Mouse (Mus musculus): ENCODE measurements around the gene Spata31d1a. TPM values are rescaled to one million over a fixed set of nuclear protein-coding genes. Genes with fewer than 3 reads are reported as not detected.

The Spata31d1a gene
- polyA plus RNA-seq, 1 experiment from 2014 or later, result not detected

GRCm38 (mm10) chr13:59679306-59679705 is 30.8 kb downstream of the Spata31d1a start:
- Histone ChIP-seq H3K4me2 (no peak overlapping the region), H3K4me3 (ENCODE audit: low read depth, low read length) (no peak overlapping the region), H3K36me3 (ENCODE audit: control insufficient read depth, insufficient read depth, low read length) (no peaks in the 10 kb centered on the region), H3K9me3 (replicated peaks; ENCODE audit: control insufficient read depth, low read length) (no peaks in the 10 kb centered on the region), H3K4me1 (ENCODE audit: control insufficient read depth, insufficient read depth, low read length) (peaks cover 4% of the 10 kb centered on the region; the same call in 1 of the 2 replicates), H3K9ac (ENCODE audit: low read depth, low read length) (no peak overlapping the region), H3K27ac (ENCODE audit: low read depth, low read length) (no peak overlapping the region), H3K27me3 (ENCODE audit: control insufficient read depth, insufficient read depth, low read length) (0 out of 2 replicates have a peak, but pooled peaks cover 4% of the 10 kb centered on the region)
- no peak for ATAC-seq (replicated peaks; ENCODE audit: insufficient number of reproducible peaks, low FRiP score, low TSS enrichment)
- WGBS (ENCODE audit: insufficient replicate concordance), result 58% methylated on average over 4 of the region's 4 CpGs

- Histone ChIP-seq H3K36me3 (ENCODE audit: control insufficient read depth, insufficient read depth, low read length) (no peaks in the 10 kb centered on the region), H3K4me3 (ENCODE audit: low read depth, low read length) (no peak overlapping the region), H3K9ac (ENCODE audit: low read depth, low read length) (no peak overlapping the region), H3K27ac (ENCODE audit: low read depth, low read length) (no peak overlapping the region), H3K9me3 (replicated peaks; ENCODE audit: control insufficient read depth, low read length) (no peaks in the 10 kb centered on the region), H3K4me2 (no peak overlapping the region), H3K4me1 (ENCODE audit: control insufficient read depth, insufficient read depth, low read length) (peaks cover 4% of the 10 kb centered on the region; the same call in 1 of the 2 replicates), H3K27me3 (ENCODE audit: control insufficient read depth, insufficient read depth, low read length) (no peaks in the 10 kb centered on the region)
- WGBS (ENCODE audit: insufficient replicate concordance), result 78% methylated on average over 11 of the region's 12 CpGs
- ATAC-seq (replicated peaks; ENCODE audit: insufficient number of reproducible peaks, low FRiP score, low TSS enrichment), result no peak
Measured at GRCm38 (mm10) chr13:59676316-59677229, 33.6 kb downstream of the Spata31d1a start.

GRCm38 (mm10) chr13:59675151-59676011 is 34.7 kb downstream of the Spata31d1a start, which contains the start of gene Golm1:
Gene Golm1 (minus strand): TSS chr13:59675811.
- Histone ChIP-seq H3K27me3 (ENCODE audit: control insufficient read depth, insufficient read depth, low read length) (no peaks in the 10 kb centered on the region), H3K4me3 (ENCODE audit: low read depth, low read length) (peak within 1 kb of the TSS; percentile 79), H3K27ac (ENCODE audit: low read depth, low read length) (peak within 1 kb of the TSS; percentile 75), H3K36me3 (ENCODE audit: control insufficient read depth, insufficient read depth, low read length) (no peaks in the 10 kb centered on the region; the same call in 1 of the 2 replicates), H3K9ac (ENCODE audit: low read depth, low read length) (peak within 1 kb of the TSS; percentile 88), H3K9me3 (replicated peaks; ENCODE audit: control insufficient read depth, low read length) (no peaks in the 10 kb centered on the region), H3K4me1 (ENCODE audit: control insufficient read depth, insufficient read depth, low read length) (peaks cover 4% of the 10 kb centered on the region; the same call in 1 of the 2 replicates), H3K4me2 (peak within 1 kb of the TSS; percentile 67)
- 1% methylated on average over 51 of the region's 61 CpGs for WGBS (ENCODE audit: insufficient replicate concordance)
- peak; percentile 90 for ATAC-seq (replicated peaks; ENCODE audit: insufficient number of reproducible peaks, low FRiP score, low TSS enrichment)

- 2% methylated on average over 13 of the region's 13 CpGs for WGBS (ENCODE audit: insufficient replicate concordance)
- no peaks in the 10 kb centered on the region; the same call in 1 of the 2 replicates for H3K36me3 ChIP-seq (ENCODE audit: control insufficient read depth, insufficient read depth, low read length)
- H3K4me3 ChIP-seq (ENCODE audit: low read depth, low read length), result peak overlapping the region; percentile 79
- peaks cover 4% of the 10 kb centered on the region; the same call in 1 of the 2 replicates for H3K4me1 ChIP-seq (ENCODE audit: control insufficient read depth, insufficient read depth, low read length)
- peak overlapping the region; percentile 67 for H3K4me2 ChIP-seq
- H3K27me3 ChIP-seq (ENCODE audit: control insufficient read depth, insufficient read depth, low read length), result no peaks in the 10 kb centered on the region
- no peaks in the 10 kb centered on the region for H3K9me3 ChIP-seq (replicated peaks; ENCODE audit: control insufficient read depth, low read length)
- H3K27ac ChIP-seq (ENCODE audit: low read depth, low read length), result peak overlapping the region; percentile 75
- H3K9ac ChIP-seq (ENCODE audit: low read depth, low read length), result peak overlapping the region; percentile 88
- no peak for ATAC-seq (replicated peaks; ENCODE audit: insufficient number of reproducible peaks, low FRiP score, low TSS enrichment)
Measured at GRCm38 (mm10) chr13:59674761-59675150, 35.4 kb downstream of the Spata31d1a start.

- WGBS (ENCODE audit: insufficient replicate concordance), result 16% methylated on average over 3 of the region's 3 CpGs
- no peaks in the 10 kb centered on the region for H3K27me3 ChIP-seq (ENCODE audit: control insufficient read depth, insufficient read depth, low read length)
- no peak overlapping the region for H3K27ac ChIP-seq (ENCODE audit: low read depth, low read length)
- H3K4me3 ChIP-seq (ENCODE audit: low read depth, low read length), result peak overlapping the region; percentile 79
- H3K9ac ChIP-seq (ENCODE audit: low read depth, low read length), result peak overlapping the region; percentile 88; the same call in 1 of the 2 replicates
- H3K4me1 ChIP-seq (ENCODE audit: control insufficient read depth, insufficient read depth, low read length), result peaks cover 4% of the 10 kb centered on the region; the same call in 1 of the 2 replicates
- H3K4me2 ChIP-seq, result peak overlapping the region; percentile 67
- H3K36me3 ChIP-seq (ENCODE audit: control insufficient read depth, insufficient read depth, low read length), result no peaks in the 10 kb centered on the region; the same call in 1 of the 2 replicates
- H3K9me3 ChIP-seq (replicated peaks; ENCODE audit: control insufficient read depth, low read length), result no peaks in the 10 kb centered on the region
- no peak for ATAC-seq (replicated peaks; ENCODE audit: insufficient number of reproducible peaks, low FRiP score, low TSS enrichment)
Measured at GRCm38 (mm10) chr13:59674215-59674614, 35.9 kb downstream of the Spata31d1a start.

GRCm38 (mm10) chr13:59673597-59673996 is 36.5 kb downstream of the Spata31d1a start:
- no peak overlapping the region for H3K27ac ChIP-seq (ENCODE audit: low read depth, low read length)
- peak overlapping the region; percentile 32; the same call in 1 of the 2 replicates for H3K4me2 ChIP-seq
- H3K9ac ChIP-seq (ENCODE audit: low read depth, low read length), result no peak overlapping the region
- no peaks in the 10 kb centered on the region for H3K9me3 ChIP-seq (replicated peaks; ENCODE audit: control insufficient read depth, low read length)
- H3K27me3 ChIP-seq (ENCODE audit: control insufficient read depth, insufficient read depth, low read length), result no peaks in the 10 kb centered on the region
- H3K4me1 ChIP-seq (ENCODE audit: control insufficient read depth, insufficient read depth, low read length), result peaks cover 6% of the 10 kb centered on the region
- no peaks in the 10 kb centered on the region; the same call in 1 of the 2 replicates for H3K36me3 ChIP-seq (ENCODE audit: control insufficient read depth, insufficient read depth, low read length)
- H3K4me3 ChIP-seq (ENCODE audit: low read depth, low read length), result no peak overlapping the region
- ATAC-seq (replicated peaks; ENCODE audit: insufficient number of reproducible peaks, low FRiP score, low TSS enrichment), result no peak
- 72% methylated on average over 7 of the region's 7 CpGs for WGBS (ENCODE audit: insufficient replicate concordance)

GRCm38 (mm10) chr13:59672248-59672647 is 37.9 kb downstream of the Spata31d1a start:
- Histone ChIP-seq H3K9me3 (replicated peaks; ENCODE audit: control insufficient read depth, low read length) (no peaks in the 10 kb centered on the region), H3K4me1 (ENCODE audit: control insufficient read depth, insufficient read depth, low read length) (peaks cover 8% of the 10 kb centered on the region), H3K36me3 (ENCODE audit: control insufficient read depth, insufficient read depth, low read length) (no peaks in the 10 kb centered on the region; the same call in 1 of the 2 replicates), H3K9ac (ENCODE audit: low read depth, low read length) (no peak overlapping the region), H3K27me3 (ENCODE audit: control insufficient read depth, insufficient read depth, low read length) (no peaks in the 10 kb centered on the region), H3K4me3 (ENCODE audit: low read depth, low read length) (no peak overlapping the region), H3K4me2 (no peak overlapping the region), H3K27ac (ENCODE audit: low read depth, low read length) (no peak overlapping the region)
- no peak for ATAC-seq (replicated peaks; ENCODE audit: insufficient number of reproducible peaks, low FRiP score, low TSS enrichment)
- 68% methylated on average over 6 of the region's 6 CpGs for WGBS (ENCODE audit: insufficient replicate concordance)

GRCm38 (mm10) chr13:59671521-59671920 is 38.6 kb downstream of the Spata31d1a start:
- no peak overlapping the region for H3K27ac ChIP-seq (ENCODE audit: low read depth, low read length)
- H3K4me2 ChIP-seq, result no peak overlapping the region

More at GRCm38 (mm10) chr13:59671521-59671920, 38.6 kb downstream of the Spata31d1a start:
- Histone ChIP-seq H3K9ac (ENCODE audit: low read depth, low read length) (no peak overlapping the region), H3K4me1 (ENCODE audit: control insufficient read depth, insufficient read depth, low read length) (peaks cover 8% of the 10 kb centered on the region), H3K9me3 (replicated peaks; ENCODE audit: control insufficient read depth, low read length) (no peaks in the 10 kb centered on the region), H3K4me3 (ENCODE audit: low read depth, low read length) (no peak overlapping the region), H3K27me3 (ENCODE audit: control insufficient read depth, insufficient read depth, low read length) (no peaks in the 10 kb centered on the region), H3K36me3 (ENCODE audit: control insufficient read depth, insufficient read depth, low read length) (no peaks in the 10 kb centered on the region; the same call in 1 of the 2 replicates)
- ATAC-seq (replicated peaks; ENCODE audit: insufficient number of reproducible peaks, low FRiP score, low TSS enrichment), result no peak
- 78% methylated on average over 2 of the region's 2 CpGs for WGBS (ENCODE audit: insufficient replicate concordance)
